Mouse (Mus musculus) heart, embryonic 10.5 days (tissue): Measurements from ENCODE around the gene Rab11fip4. TPM values are rescaled to one million over a fixed set of nuclear protein-coding genes. Genes with fewer than 3 reads are reported as not detected.

Experiments used
- DNase-seq: peaks from one replicate; pipeline ENCODE4 v3.0.0-alpha.2; 2017; ENCODE audit warnings: low spot score
- H3K27ac ChIP-seq: fragments of 300-500 bp; sonication (generic); 2 replicates; pipeline ENCODE4 v1.5.1; 2016; ENCODE audit warnings: mild to moderate bottlenecking
- H3K27me3 ChIP-seq: fragments of 300-500 bp; sonication (generic); 2 replicates; pipeline ENCODE4 v1.6.1; 2016; ENCODE audit warnings: mild to moderate bottlenecking; ENCODE audit not compliant: poor library complexity, insufficient read depth, severe bottlenecking
- H3K36me3 ChIP-seq: fragments of 300-500 bp; sonication (generic); 2 replicates; pipeline ENCODE4 v1.6.1; 2016; ENCODE audit warnings: mild to moderate bottlenecking, moderate library complexity
- H3K4me1 ChIP-seq: fragments of 300-500 bp; sonication (generic); 2 replicates; pipeline ENCODE4 v1.6.1; 2016; ENCODE audit warnings: mild to moderate bottlenecking
- H3K4me3 ChIP-seq: fragments of 300-500 bp; sonication (generic); 2 replicates; pipeline ENCODE4 v1.5.1; 2016; ENCODE audit warnings: mild to moderate bottlenecking, moderate library complexity
- H3K9me3 ChIP-seq: fragments of 300-500 bp; sonication (generic); 2 replicates; pipeline ENCODE4 v1.6.1; 2016; ENCODE audit warnings: mild to moderate bottlenecking, moderate library complexity
- WGBS: fragments of 180-500 bp; shearing (Covaris S2); methylation state at CpG from one replicate; pipeline ENCODE4 v1.1.7; 2016; 5-methylcytosine and 5-hydroxymethylcytosine counted together
- polyA plus RNA-seq: library from polyadenylated mRNA; unstranded; fragments of >200 nt; fragmentation: Nextera tagmentation; extraction: Ambion mirVana; gene quantifications from 2 replicates; pipeline ENCODE4 v1.2.1, GENCODE M21; 2016

Rab11fip4 gene
- polyA plus RNA-seq, 1 experiment from 2014 or later, result 3.5 TPM

GRCm38 (mm10) chr11:79628716-79629115 is 37.7 kb downstream of the Rab11fip4 start:
- no peak for DNase-seq
- Histone ChIP-seq H3K4me3 (no peak overlapping the region), H3K27ac (no peak overlapping the region), H3K36me3 (no peaks in the 10 kb centered on the region), H3K4me1 (peaks cover 14% of the 10 kb centered on the region), H3K9me3 (no peaks in the 10 kb centered on the region), H3K27me3 (peaks cover 4% of the 10 kb centered on the region; the same call in 1 of the 2 replicates)
- 65% methylated on average over 3 of the region's 3 CpGs for WGBS

DNA sequence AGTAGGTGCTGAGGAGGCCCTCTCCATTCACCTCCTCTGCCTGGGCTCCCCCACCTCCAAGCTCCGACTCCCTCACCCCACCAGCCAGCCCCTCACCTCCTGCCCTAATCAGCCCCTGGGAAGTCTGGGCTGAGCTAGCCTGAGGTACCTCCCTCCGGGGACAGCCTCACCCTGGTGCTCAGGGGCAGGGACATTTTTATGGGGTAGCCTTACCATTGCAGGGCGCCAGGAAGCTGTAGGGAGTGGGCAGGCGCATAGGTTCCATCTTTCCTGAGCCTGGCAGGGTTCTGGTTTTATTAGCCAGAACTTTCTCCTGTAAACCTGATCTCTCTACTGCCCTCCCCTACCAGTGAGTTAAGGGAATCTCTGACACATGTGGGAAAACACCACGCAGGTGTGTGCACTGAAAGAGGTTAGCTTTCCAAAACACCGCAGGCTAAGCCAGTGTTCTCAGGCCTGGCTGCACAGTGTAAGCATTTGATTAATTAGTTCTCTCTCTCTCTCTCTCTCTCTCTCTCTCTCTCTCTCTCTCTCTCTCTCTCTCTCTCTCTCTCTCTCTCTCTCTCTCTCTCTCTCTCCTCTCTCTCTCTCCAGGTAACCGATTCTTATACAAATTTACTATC is 38.9 kb downstream of the Rab11fip4 start:
- no peak for DNase-seq
- Histone ChIP-seq H3K36me3 (no peaks in the 10 kb centered on the region), H3K9me3 (no peaks in the 10 kb centered on the region), H3K4me3 (no peak overlapping the region), H3K27ac (no peak overlapping the region), H3K4me1 (peaks cover 20% of the 10 kb centered on the region), H3K27me3 (peaks cover 4% of the 10 kb centered on the region; the same call in 1 of the 2 replicates)
- WGBS, result 78% methylated on average over 7 of the region's 7 CpGs

GRCm38 (mm10) chr11:79630521-79630920 is 39.5 kb downstream of the Rab11fip4 start:
- Histone ChIP-seq H3K27me3 (peaks cover 4% of the 10 kb centered on the region; the same call in 1 of the 2 replicates), H3K36me3 (no peaks in the 10 kb centered on the region), H3K27ac (no peak overlapping the region), H3K4me1 (peaks cover 22% of the 10 kb centered on the region), H3K9me3 (no peaks in the 10 kb centered on the region), H3K4me3 (no peak overlapping the region)
- WGBS, result 69% methylated on average over 6 of the region's 6 CpGs
- DNase-seq, result no peak

DNA sequence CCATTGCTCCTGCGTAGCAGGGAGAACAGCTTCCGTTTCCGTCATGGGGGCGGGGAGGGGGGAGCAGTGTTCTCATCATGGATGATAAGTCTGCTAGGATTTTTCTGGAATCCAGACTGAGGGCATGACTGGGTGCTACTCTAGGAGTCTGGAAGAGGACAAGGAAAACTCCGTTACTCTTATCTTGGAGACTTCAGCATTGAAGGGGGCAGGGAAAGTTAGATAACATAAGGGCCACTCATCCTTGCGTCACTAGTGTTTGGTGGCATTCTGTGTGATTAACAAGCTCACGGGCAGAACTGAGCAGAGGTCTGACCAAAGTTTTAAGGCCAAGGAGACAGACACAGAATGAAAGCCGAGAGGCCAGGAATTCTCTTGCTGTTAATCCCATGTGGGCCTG is 42.4 kb downstream of the Rab11fip4 start:
- Histone ChIP-seq H3K27ac (0 out of 2 replicates have a peak overlapping the region, but pooled peaks have one; percentile 24), H3K27me3 (peaks cover 4% of the 10 kb centered on the region; the same call in 1 of the 2 replicates), H3K4me1 (peaks cover 22% of the 10 kb centered on the region), H3K36me3 (no peaks in the 10 kb centered on the region), H3K9me3 (no peaks in the 10 kb centered on the region), H3K4me3 (no peak overlapping the region)
- 26% methylated on average over 8 of the region's 8 CpGs for WGBS
- DNase-seq, result no peak

- Histone ChIP-seq H3K9me3 (no peaks in the 10 kb centered on the region), H3K4me1 (peaks cover 32% of the 10 kb centered on the region), H3K4me3 (no peak overlapping the region), H3K27ac (no peak overlapping the region), H3K36me3 (no peaks in the 10 kb centered on the region), H3K27me3 (no peaks in the 10 kb centered on the region)
- no peak for DNase-seq
- 73% methylated on average over 6 of the region's 6 CpGs for WGBS
Measured at GRCm38 (mm10) chr11:79635661-79636449, 44.8 kb downstream of the Rab11fip4 start.

- DNase-seq, result no peak
- H3K27me3 ChIP-seq, result no peaks in the 10 kb centered on the region
- no peak overlapping the region for H3K4me3 ChIP-seq
- 63% methylated on average over 1 of the region's 1 CpGs for WGBS
- H3K4me1 ChIP-seq, result peaks cover 38% of the 10 kb centered on the region
- no peaks in the 10 kb centered on the region for H3K36me3 ChIP-seq
- no peak overlapping the region for H3K27ac ChIP-seq
- H3K9me3 ChIP-seq, result no peaks in the 10 kb centered on the region
Measured at GRCm38 (mm10) chr11:79636481-79636880, 45.5 kb downstream of the Rab11fip4 start.

DNA sequence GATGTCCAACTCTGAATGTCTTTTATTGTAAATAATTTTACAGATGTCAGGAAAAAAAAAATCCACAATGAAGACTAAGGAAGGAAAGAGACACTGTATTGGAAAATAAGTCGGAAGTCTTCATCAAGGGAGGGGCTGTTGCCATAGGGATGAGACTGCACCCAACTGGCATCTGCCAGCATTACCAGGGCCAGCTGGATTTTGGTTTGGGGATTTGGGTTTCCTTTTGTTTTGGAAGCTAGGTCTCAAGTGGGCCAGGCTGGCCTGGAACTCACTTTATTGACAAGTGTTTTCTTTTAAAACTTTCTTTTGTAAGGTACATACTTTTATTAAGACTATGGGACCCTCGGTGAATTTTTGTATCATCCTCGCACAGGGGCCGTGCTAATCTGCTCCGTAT is 47.7 kb downstream of the Rab11fip4 start:
- Histone ChIP-seq H3K27ac (no peak overlapping the region; the same call in 1 of the 2 replicates), H3K9me3 (no peaks in the 10 kb centered on the region), H3K27me3 (peaks cover 3% of the 10 kb centered on the region; the same call in 1 of the 2 replicates), H3K4me3 (no peak overlapping the region), H3K36me3 (no peaks in the 10 kb centered on the region), H3K4me1 (peaks cover 36% of the 10 kb centered on the region)
- 81% methylated on average over 5 of the region's 5 CpGs for whole genome bisulfite sequencing
- DNase-seq, result no peak

DNA sequence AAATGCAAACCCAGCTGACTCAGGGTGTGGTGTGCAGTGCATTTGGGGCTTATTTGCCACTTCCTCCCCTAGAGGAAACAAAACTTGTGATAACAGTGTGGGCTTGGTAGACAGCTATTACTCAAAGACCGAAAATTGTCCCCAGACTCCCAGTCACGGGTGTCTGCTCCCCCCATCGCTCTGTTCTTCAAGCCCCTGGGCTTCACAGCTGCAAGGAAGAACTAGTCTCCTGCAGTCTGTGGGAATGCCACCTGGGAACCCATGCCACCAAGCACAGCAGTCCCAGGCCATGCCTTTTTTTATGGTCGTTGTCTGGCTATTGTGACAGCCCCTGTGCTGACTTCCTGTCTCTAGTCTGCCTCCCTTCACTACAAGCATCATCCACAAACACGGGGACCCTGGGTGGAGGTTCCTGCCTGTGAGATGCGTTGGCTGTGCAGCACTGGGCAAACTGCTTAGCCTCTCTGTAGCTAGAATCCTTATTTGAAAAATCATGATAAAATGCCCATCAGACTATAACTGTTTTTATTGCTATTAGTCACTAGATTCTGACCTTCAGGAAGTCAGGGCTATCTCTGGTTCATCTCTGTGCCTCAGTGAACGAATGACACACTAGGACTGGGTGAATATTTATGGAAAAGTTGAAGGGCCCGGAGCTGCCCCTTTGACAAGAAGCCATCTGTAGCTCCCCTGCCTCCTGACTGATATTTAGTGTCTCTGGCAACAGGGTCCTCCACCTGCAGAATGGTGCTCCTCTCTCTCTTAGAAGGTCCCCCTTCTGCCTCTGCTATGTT is 50.1 kb downstream of the Rab11fip4 start:
- peaks cover 28% of the 10 kb centered on the region for H3K27me3 ChIP-seq
- peak overlapping the region; percentile 32; the same call in 1 of the 2 replicates for H3K27ac ChIP-seq
- DNase-seq, result no peak
- peaks cover 39% of the 10 kb centered on the region for H3K4me1 ChIP-seq
- H3K9me3 ChIP-seq, result no peaks in the 10 kb centered on the region
- no peaks in the 10 kb centered on the region for H3K36me3 ChIP-seq
- no peak overlapping the region for H3K4me3 ChIP-seq
- WGBS, result 53% methylated on average over 8 of the region's 8 CpGs

GRCm38 (mm10) chr11:79643730-79644129 is 52.7 kb downstream of the Rab11fip4 start:
- H3K27ac ChIP-seq, result no peak overlapping the region
- no peaks in the 10 kb centered on the region for H3K36me3 ChIP-seq
- no peak for DNase-seq
- WGBS, result 76% methylated on average over 9 of the region's 9 CpGs
- H3K9me3 ChIP-seq, result no peaks in the 10 kb centered on the region
- peaks cover 56% of the 10 kb centered on the region for H3K4me1 ChIP-seq
- H3K4me3 ChIP-seq, result no peak overlapping the region
- H3K27me3 ChIP-seq, result peaks cover 52% of the 10 kb centered on the region

GRCm38 (mm10) chr11:79644717-79645191 is 53.7 kb downstream of the Rab11fip4 start:
- Histone ChIP-seq H3K4me1 (peaks cover 60% of the 10 kb centered on the region), H3K36me3 (no peaks in the 10 kb centered on the region), H3K9me3 (no peaks in the 10 kb centered on the region), H3K27me3 (peaks cover 52% of the 10 kb centered on the region), H3K27ac (no peak overlapping the region), H3K4me3 (no peak overlapping the region)
- WGBS, result 30% methylated on average over 8 of the region's 8 CpGs
- DNase-seq, result no peak

GRCm38 (mm10) chr11:79646026-79646425 is 55.0 kb downstream of the Rab11fip4 start:
- H3K4me3 ChIP-seq, result no peak overlapping the region
- H3K27ac ChIP-seq, result no peak overlapping the region
- DNase-seq, result no peak
- WGBS, result 78% methylated on average over 5 of the region's 5 CpGs
- H3K4me1 ChIP-seq, result peaks cover 54% of the 10 kb centered on the region
- no peaks in the 10 kb centered on the region for H3K9me3 ChIP-seq
- no peaks in the 10 kb centered on the region for H3K36me3 ChIP-seq
- H3K27me3 ChIP-seq, result peaks cover 60% of the 10 kb centered on the region

- H3K27me3 ChIP-seq, result peaks cover 65% of the 10 kb centered on the region
- peaks cover 49% of the 10 kb centered on the region for H3K4me1 ChIP-seq
- WGBS, result 27% methylated on average over 12 of the region's 12 CpGs
- H3K9me3 ChIP-seq, result no peaks in the 10 kb centered on the region
- no peaks in the 10 kb centered on the region for H3K36me3 ChIP-seq
- no peak overlapping the region for H3K4me3 ChIP-seq
- H3K27ac ChIP-seq, result no peak overlapping the region
- no peak for DNase-seq
Measured at GRCm38 (mm10) chr11:79646467-79647070, 55.6 kb downstream of the Rab11fip4 start.
